Mouse (Mus musculus) lung, embryonic 15.5 days (tissue): ENCODE results near the gene Gosr1. TPM values are rescaled to one million over a fixed set of nuclear protein-coding genes. Genes with fewer than 3 reads are reported as not detected.
A peak's percentile ranks its signal among the peaks of the same experiment; 100 is the strongest.

Experiments used
- ATAC-seq: fragments of 200-750 bp; cut with Nextera tagmentation; 2 replicates; pipeline ENCODE4 v1.8.0; 2017; ENCODE audit warnings: moderate number of reproducible peaks, borderline replicate concordance; ENCODE audit not compliant: low FRiP score, low TSS enrichment; ENCODE audit errors: extremely low read depth
- H3K27ac ChIP-seq: fragments of 300-500 bp; sonication (generic); 2 replicates; pipeline ENCODE4 v1.5.1; 2015; ENCODE audit warnings: moderate library complexity, mild to moderate bottlenecking, inconsistent platforms
- H3K27me3 ChIP-seq: fragments of 300-500 bp; sonication (generic); 2 replicates; pipeline ENCODE4 v1.6.1; 2015; ENCODE audit warnings: inconsistent platforms
- H3K36me3 ChIP-seq: fragments of 300-500 bp; sonication (generic); 2 replicates; pipeline ENCODE4 v1.6.1; 2015; ENCODE audit warnings: inconsistent platforms
- H3K4me1 ChIP-seq: fragments of 300-500 bp; sonication (generic); 2 replicates; pipeline ENCODE4 v1.6.1; 2015; ENCODE audit warnings: inconsistent platforms
- H3K4me2 ChIP-seq: fragments of 300-500 bp; sonication (generic); 2 replicates; pipeline ENCODE4 v1.6.1; 2015; ENCODE audit warnings: inconsistent platforms, mild to moderate bottlenecking, moderate library complexity
- H3K4me3 ChIP-seq: fragments of 300-500 bp; sonication (generic); 2 replicates; pipeline ENCODE4 v1.5.1; 2015; ENCODE audit warnings: mild to moderate bottlenecking, inconsistent platforms
- H3K9ac ChIP-seq: fragments of 300-500 bp; sonication (generic); 2 replicates; pipeline ENCODE4 v1.6.1; 2015; ENCODE audit warnings: inconsistent platforms
- H3K9me3 ChIP-seq: fragments of 300-500 bp; sonication (generic); 2 replicates; pipeline ENCODE4 v1.6.1; 2016; ENCODE audit warnings: inconsistent platforms
- WGBS: fragments of 180-500 bp; shearing (Covaris S2); methylation state at CpG from one replicate; pipeline ENCODE4 v1.1.7; 2015; 5-methylcytosine and 5-hydroxymethylcytosine counted together
- polyA plus RNA-seq: library from polyadenylated mRNA; unstranded; fragments of >200 nt; fragmentation: Nextera tagmentation; extraction: Ambion mirVana; gene quantifications from 2 replicates; pipeline ENCODE4 v1.2.1, GENCODE M21; 2015

The Gosr1 gene
- polyA plus RNA-seq, 1 experiment from 2014 or later: 26.6 TPM

- H3K36me3 ChIP-seq: 0 out of 2 replicates have a peak, but pooled peaks cover 3% of the 10 kb centered on the region
- peaks cover 17% of the 10 kb centered on the region for H3K4me1 ChIP-seq
- no peaks in the 10 kb centered on the region for H3K9me3 ChIP-seq
- WGBS: 79% methylated on average over 8 of the region's 8 CpGs
- H3K27ac ChIP-seq: no peak overlapping the region
- ATAC-seq: no peak
- H3K9ac ChIP-seq: no peak overlapping the region
- no peak overlapping the region for H3K4me3 ChIP-seq
- H3K27me3 ChIP-seq: no peaks in the 10 kb centered on the region
- H3K4me2 ChIP-seq: no peak overlapping the region
These were observed 12.2 kb upstream of the Gosr1 start for GRCm38 (mm10) chr11:76775533-76775932.

- no peak overlapping the region for H3K4me2 ChIP-seq
- H3K4me1 ChIP-seq: peaks cover 17% of the 10 kb centered on the region
- no peaks in the 10 kb centered on the region for H3K9me3 ChIP-seq
- 32% methylated on average over 3 of the region's 3 CpGs for WGBS
- H3K4me3 ChIP-seq: no peak overlapping the region
- no peak overlapping the region for H3K9ac ChIP-seq
- ATAC-seq: no peak
- H3K36me3 ChIP-seq: no peaks in the 10 kb centered on the region
- no peak overlapping the region for H3K27ac ChIP-seq
- no peaks in the 10 kb centered on the region for H3K27me3 ChIP-seq
These were observed 10.4 kb upstream of the Gosr1 start for GRCm38 (mm10) chr11:76773811-76774210.

GRCm38 (mm10) chr11:76770566-76770965 lies 7.2 kb upstream of the Gosr1 start:
- Histone ChIP-seq H3K27me3 (no peaks in the 10 kb centered on the region; the same call in 1 of the 2 replicates), H3K4me2 (no peak overlapping the region), H3K36me3 (no peaks in the 10 kb centered on the region), H3K9me3 (no peaks in the 10 kb centered on the region), H3K9ac (no peak overlapping the region), H3K4me3 (no peak overlapping the region), H3K27ac (no peak overlapping the region), H3K4me1 (peaks cover 17% of the 10 kb centered on the region)
- no peak for ATAC-seq
- 79% methylated on average over 5 of the region's 5 CpGs for WGBS

- Histone ChIP-seq H3K4me2 (peak overlapping the region; percentile 18; the same call in 1 of the 2 replicates), H3K27me3 (no peaks in the 10 kb centered on the region; the same call in 1 of the 2 replicates), H3K27ac (no peak overlapping the region), H3K9me3 (no peaks in the 10 kb centered on the region), H3K4me1 (peaks cover 3% of the 10 kb centered on the region; the same call in 1 of the 2 replicates), H3K36me3 (peaks cover 20% of the 10 kb centered on the region), H3K4me3 (peak overlapping the region; percentile 70), H3K9ac (no peak overlapping the region)
- no peak for ATAC-seq
- 6% methylated on average over 4 of the region's 4 CpGs for WGBS
These were observed 353 bp upstream of the Gosr1 start for GRCm38 (mm10) chr11:76763741-76764122.

GRCm38 (mm10) chr11:76752276-76752675 lies 11.1 kb downstream of the Gosr1 start:
- Histone ChIP-seq H3K4me2 (no peak overlapping the region), H3K27me3 (no peaks in the 10 kb centered on the region), H3K4me3 (no peak overlapping the region), H3K9ac (no peak overlapping the region), H3K4me1 (no peaks in the 10 kb centered on the region), H3K9me3 (no peaks in the 10 kb centered on the region), H3K27ac (no peak overlapping the region), H3K36me3 (peaks cover 63% of the 10 kb centered on the region)
- no peak for ATAC-seq
- WGBS: 91% methylated on average over 3 of the region's 3 CpGs

- 87% methylated on average over 9 of the region's 9 CpGs for WGBS
- Histone ChIP-seq H3K36me3 (peaks cover 72% of the 10 kb centered on the region), H3K4me2 (no peak overlapping the region)
These were observed 14.6 kb downstream of the Gosr1 start for GRCm38 (mm10) chr11:76748819-76749218.

GRCm38 (mm10) chr11:76745921-76746320 lies 17.5 kb downstream of the Gosr1 start:
- H3K36me3 ChIP-seq: peaks cover 56% of the 10 kb centered on the region
- H3K4me2 ChIP-seq: no peak overlapping the region
- WGBS: 86% methylated on average over 1 of the region's 1 CpGs
- ATAC-seq: no peak
- no peaks in the 10 kb centered on the region for H3K27me3 ChIP-seq
- no peak overlapping the region for H3K4me3 ChIP-seq
- H3K9me3 ChIP-seq: no peaks in the 10 kb centered on the region
- H3K9ac ChIP-seq: no peak overlapping the region
- H3K27ac ChIP-seq: no peak overlapping the region
- H3K4me1 ChIP-seq: no peaks in the 10 kb centered on the region

More at GRCm38 (mm10) chr11:76748819-76749218, 14.6 kb downstream of the Gosr1 start:
- H3K4me3 ChIP-seq: no peak overlapping the region
- H3K9me3 ChIP-seq: no peaks in the 10 kb centered on the region
- no peak for ATAC-seq
- no peak overlapping the region for H3K9ac ChIP-seq
- H3K27me3 ChIP-seq: no peaks in the 10 kb centered on the region
- H3K4me1 ChIP-seq: no peaks in the 10 kb centered on the region
- H3K27ac ChIP-seq: no peak overlapping the region

GRCm38 (mm10) chr11:76744550-76744949 lies 18.8 kb downstream of the Gosr1 start:
- Histone ChIP-seq H3K4me2 (no peak overlapping the region), H3K4me3 (no peak overlapping the region), H3K9ac (no peak overlapping the region), H3K36me3 (peaks cover 46% of the 10 kb centered on the region), H3K4me1 (no peaks in the 10 kb centered on the region), H3K27me3 (no peaks in the 10 kb centered on the region), H3K9me3 (no peaks in the 10 kb centered on the region), H3K27ac (no peak overlapping the region)
- no peak for ATAC-seq
- WGBS: 70% methylated on average over 7 of the region's 7 CpGs

- 89% methylated on average over 7 of the region's 7 CpGs for WGBS
- Histone ChIP-seq H3K27ac (no peak overlapping the region), H3K4me3 (no peak overlapping the region), H3K4me1 (no peaks in the 10 kb centered on the region), H3K27me3 (no peaks in the 10 kb centered on the region), H3K4me2 (no peak overlapping the region), H3K9ac (no peak overlapping the region), H3K9me3 (no peaks in the 10 kb centered on the region), H3K36me3 (peaks cover 27% of the 10 kb centered on the region)
- no peak for ATAC-seq
These were observed 20.9 kb downstream of the Gosr1 start for GRCm38 (mm10) chr11:76742511-76742910.

GRCm38 (mm10) chr11:76739125-76739524 lies 24.3 kb downstream of the Gosr1 start:
- no peak overlapping the region for H3K4me3 ChIP-seq
- peaks cover 26% of the 10 kb centered on the region for H3K36me3 ChIP-seq
- H3K9me3 ChIP-seq: no peaks in the 10 kb centered on the region
- no peak overlapping the region for H3K9ac ChIP-seq
- H3K4me2 ChIP-seq: no peak overlapping the region
- 72% methylated on average over 6 of the region's 6 CpGs for WGBS
- no peak for ATAC-seq
- no peak overlapping the region for H3K27ac ChIP-seq
- no peaks in the 10 kb centered on the region for H3K27me3 ChIP-seq
- no peaks in the 10 kb centered on the region for H3K4me1 ChIP-seq

- Histone ChIP-seq H3K36me3 (peaks cover 46% of the 10 kb centered on the region), H3K27ac (no peak overlapping the region), H3K4me2 (no peak overlapping the region), H3K9ac (no peak overlapping the region), H3K9me3 (no peaks in the 10 kb centered on the region), H3K27me3 (no peaks in the 10 kb centered on the region), H3K4me3 (no peak overlapping the region), H3K4me1 (no peaks in the 10 kb centered on the region)
- 60% methylated on average over 4 of the region's 4 CpGs for WGBS
- no peak for ATAC-seq
These were observed 27.5 kb downstream of the Gosr1 start for GRCm38 (mm10) chr11:76735753-76736324.

- Histone ChIP-seq H3K9me3 (no peaks in the 10 kb centered on the region), H3K27me3 (no peaks in the 10 kb centered on the region), H3K36me3 (peaks cover 53% of the 10 kb centered on the region), H3K4me2 (no peak overlapping the region), H3K4me3 (no peak overlapping the region), H3K27ac (no peak overlapping the region), H3K4me1 (no peaks in the 10 kb centered on the region), H3K9ac (no peak overlapping the region)
- ATAC-seq: no peak
- 71% methylated on average over 3 of the region's 3 CpGs for WGBS
These were observed 28.8 kb downstream of the Gosr1 start for GRCm38 (mm10) chr11:76734560-76734959.

- Histone ChIP-seq H3K27me3 (no peaks in the 10 kb centered on the region), H3K4me1 (no peaks in the 10 kb centered on the region), H3K9ac (no peak overlapping the region), H3K9me3 (no peaks in the 10 kb centered on the region), H3K4me3 (no peak overlapping the region), H3K27ac (no peak overlapping the region), H3K4me2 (no peak overlapping the region), H3K36me3 (peaks cover 60% of the 10 kb centered on the region)
- no peak for ATAC-seq
- 76% methylated on average over 3 of the region's 3 CpGs for WGBS
These were observed 32.7 kb downstream of the Gosr1 start for GRCm38 (mm10) chr11:76730650-76731049.
